In the genomic region with DNA sequence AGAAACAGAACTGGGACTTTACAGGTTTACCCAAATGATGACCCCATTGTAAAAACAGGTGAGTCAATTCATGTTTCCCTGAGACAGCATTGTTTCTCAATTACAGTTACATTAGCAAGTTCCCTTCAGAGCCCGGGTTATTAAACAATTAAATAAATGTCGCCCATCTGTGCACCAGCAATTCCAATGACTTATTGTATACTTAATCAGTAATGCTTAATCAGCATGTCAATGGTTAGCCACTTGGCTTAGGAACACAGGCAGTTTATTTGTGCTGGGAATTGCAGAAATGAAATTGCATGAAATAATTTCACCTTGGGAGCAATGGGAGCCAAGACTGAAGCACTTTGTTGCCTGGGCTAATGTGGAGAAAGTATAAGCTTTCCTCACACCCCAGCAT, we compare ENCODE assay signal across 24 mouse cellular contexts.
"Had no signal": no experiment of that assay in that cellular context is flagged by ENCODE, and none has a peak within 500 bp of the region (broad histone marks: within the 10 kb centered on the region; RNA-seq: fewer than 3 reads in every experiment).

No protein-coding gene starts in this region.

- H3K27ac ChIP-seq: heart, embryonic 10.5 days; hindbrain, embryonic 10.5 days; hindbrain, embryonic 13.5 days; intestine, embryonic 15.5 days; layer of hippocampus, adult 2 months; left cerebral cortex, adult 2 months; limb, embryonic 10.5 days; limb, embryonic 12.5 days; liver, embryonic 12.5 days had no signal

- H3K9ac ChIP-seq: forebrain, postnatal 0 days; heart, embryonic 12.5 days; hindbrain, embryonic 13.5 days; intestine, embryonic 15.5 days; limb, embryonic 12.5 days; liver, embryonic 12.5 days had no signal

- DNase-seq: forebrain, postnatal 0 days; gastrocnemius, postnatal 14 days; gastrocnemius, postnatal 36 days; heart, adult 11 months; heart, postnatal 10 days; heart, postnatal 4 days; kidney, adult 18-20 months; kidney, adult 8-10 months; kidney, postnatal 10 days; kidney, postnatal 25 days; kidney, postnatal 4 days; liver had no signal

- H3K36me3 ChIP-seq: heart, embryonic 10.5 days; heart, embryonic 12.5 days; hindbrain, embryonic 10.5 days; hindbrain, embryonic 13.5 days; intestine, embryonic 15.5 days; limb, embryonic 10.5 days; limb, embryonic 12.5 days; liver, embryonic 12.5 days had no signal

- H3K9me3 ChIP-seq: heart, embryonic 10.5 days; heart, embryonic 12.5 days; hindbrain, embryonic 10.5 days; hindbrain, embryonic 13.5 days; intestine, embryonic 15.5 days; limb, embryonic 10.5 days; limb, embryonic 12.5 days; liver, embryonic 12.5 days had no signal

- H3K27me3 ChIP-seq: heart, embryonic 12.5 days; hindbrain, embryonic 13.5 days; intestine, embryonic 15.5 days; limb, embryonic 12.5 days; liver, embryonic 12.5 days had no signal

- H3K4me1 ChIP-seq: heart, embryonic 10.5 days; heart, embryonic 12.5 days; hindbrain, embryonic 10.5 days; intestine, embryonic 15.5 days; limb, embryonic 10.5 days; limb, embryonic 12.5 days; liver, embryonic 12.5 days had no signal

- ATAC-seq: forebrain, postnatal 0 days; inflammation-experienced regulatory T-cells, adult 6 months; intestine, embryonic 15.5 days; intestine, postnatal 0 days; liver, embryonic 12.5 days had no signal

- H3K4me2 ChIP-seq: heart, embryonic 12.5 days; hindbrain, embryonic 13.5 days; intestine, embryonic 15.5 days; limb, embryonic 12.5 days; liver, embryonic 12.5 days had no signal

- H3K4me3 ChIP-seq: heart, embryonic 10.5 days; heart, embryonic 12.5 days; hindbrain, embryonic 10.5 days; hindbrain, embryonic 13.5 days; intestine, embryonic 15.5 days; layer of hippocampus, adult 2 months; left cerebral cortex, adult 2 months; limb, embryonic 10.5 days; limb, embryonic 12.5 days; liver, embryonic 12.5 days had no signal
